ENCODE assay signal across 9 mouse cellular contexts in genomic region chr9:108832390-108833108, GRCm38 (mm10). TPM values are rescaled to one million over a fixed set of nuclear protein-coding genes. Genes with fewer than 3 reads are reported as not detected.
DNase-seq lines count a peak whose midpoint lies in the region; ATAC-seq and TF ChIP-seq lines count a peak whose summit lies in the region.
"Had no signal": no experiment of that assay in that cellular context is flagged by ENCODE, and none has a peak within 500 bp of the region (broad histone marks: within the 10 kb centered on the region; RNA-seq: fewer than 3 reads in every experiment).

No protein-coding gene starts in this region.

- no peak for TF ChIP-seq POLR2A in liver, adult 2 months (IDR thresholded peaks at IDR 0.05; ENCODE audit: extremely low read depth, insufficient read depth, low read length)

- H3K79me2 ChIP-seq in liver, adult 2 months (ENCODE audit: control insufficient read depth, insufficient read depth, low read length) = no peaks in the 10 kb centered on the region

- peaks cover 75% of the 10 kb centered on the region for H3K27me3 ChIP-seq in erythroblast, embryonic 14.5 days (ENCODE audit: control insufficient read depth)
- peaks cover 65% of the 10 kb centered on the region for H3K27me3 ChIP-seq in heart, embryonic 11.5 days (ENCODE audit: control insufficient read depth, insufficient read depth, low read length)
- H3K27me3 ChIP-seq in kidney, embryonic 15.5 days = peaks cover 67% of the 10 kb centered on the region
- H3K27me3 ChIP-seq in liver, adult 2 months (ENCODE audit: control insufficient read depth, insufficient read depth, low read length) = peaks cover 12% of the 10 kb centered on the region

- peaks cover 18% of the 10 kb centered on the region for H3K4me1 ChIP-seq in erythroblast, embryonic 14.5 days (ENCODE audit: control insufficient read depth)
- H3K4me1 ChIP-seq in heart, embryonic 11.5 days (ENCODE audit: control insufficient read depth, insufficient read depth, low read length) = peaks cover 14% of the 10 kb centered on the region
- peaks cover 19% of the 10 kb centered on the region for H3K4me1 ChIP-seq in kidney, embryonic 15.5 days
- H3K4me1 ChIP-seq in liver, adult 2 months (ENCODE audit: control insufficient read depth, insufficient read depth, low read length) = peaks cover 10% of the 10 kb centered on the region; the same call in 1 of the 2 replicates

- H3K4me3 ChIP-seq in erythroblast, embryonic 14.5 days (replicated peaks) = peak overlapping the region; percentile 58
- peak overlapping the region; percentile 58 for H3K4me3 ChIP-seq in heart, embryonic 11.5 days (ENCODE audit: low read depth, low read length)
- peak overlapping the region; percentile 47 for H3K4me3 ChIP-seq in kidney, embryonic 15.5 days (replicated peaks)
- peak overlapping the region; percentile 40; the same call in 1 of the 2 replicates for H3K4me3 ChIP-seq in liver, adult 2 months (ENCODE audit: insufficient read depth, low read depth, low read length)

- H3K4me2 ChIP-seq in heart, embryonic 11.5 days = peak overlapping the region; percentile 99
- peak overlapping the region; percentile 83 for H3K4me2 ChIP-seq in kidney, embryonic 15.5 days

- peak; percentile 96 for ATAC-seq in heart, embryonic 11.5 days (replicated peaks; ENCODE audit: insufficient number of reproducible peaks, low FRiP score, low TSS enrichment)
- ATAC-seq in kidney, embryonic 15.5 days (replicated peaks; ENCODE audit: low FRiP score) = peak; percentile 98

- WGBS in heart, embryonic 11.5 days (ENCODE audit: insufficient replicate concordance) = 8% methylated on average over 46 of the region's 46 CpGs
- WGBS in kidney, embryonic 15.5 days = 4% methylated on average over 46 of the region's 46 CpGs
- 2% methylated on average over 46 of the region's 46 CpGs for WGBS in liver, adult 2 months

- TF ChIP-seq CTCF in liver, adult 2 months (IDR thresholded peaks at IDR 0.05; ENCODE audit: low read depth, low read length) = no peak

- no peaks in the 10 kb centered on the region for H3K36me3 ChIP-seq in erythroblast, embryonic 14.5 days (ENCODE audit: control insufficient read depth)
- no peaks in the 10 kb centered on the region for H3K36me3 ChIP-seq in heart, embryonic 11.5 days (ENCODE audit: control insufficient read depth, insufficient read depth, low read length)
- no peaks in the 10 kb centered on the region for H3K36me3 ChIP-seq in kidney, embryonic 15.5 days
- no peaks in the 10 kb centered on the region for H3K36me3 ChIP-seq in liver, adult 2 months (ENCODE audit: control insufficient read depth, insufficient read depth, low read length)
- H3K36me3 ChIP-seq: G1E had no signal

- no peak overlapping the region for H3K9ac ChIP-seq in heart, embryonic 11.5 days (ENCODE audit: low read depth, low read length)
- H3K9ac ChIP-seq in kidney, embryonic 15.5 days = no peak overlapping the region; the same call in 1 of the 2 replicates
- no peak overlapping the region for H3K9ac ChIP-seq in liver, adult 2 months (ENCODE audit: low read depth, low read length)

- peaks cover 10% of the 10 kb centered on the region; the same call in 1 of the 2 replicates for H3K9me3 ChIP-seq in erythroblast, embryonic 14.5 days (ENCODE audit: control insufficient read depth, low read length)
- H3K9me3 ChIP-seq in heart, embryonic 11.5 days (replicated peaks; ENCODE audit: control insufficient read depth, low read length) = no peaks in the 10 kb centered on the region
- no peaks in the 10 kb centered on the region for H3K9me3 ChIP-seq in kidney, embryonic 15.5 days (replicated peaks)

- DNase-seq in 416B (ENCODE audit: low read depth) = peak; percentile 22
- DNase-seq in brain, adult 2 months (ENCODE audit: low read depth, low spot score) = peak; percentile 91
- peak; percentile 89 for DNase-seq in liver, adult 2 months (ENCODE audit: extremely low read depth, low read depth, low spot score)
- DNase-seq in monocyte, adult 2 months (ENCODE audit: low read depth in 1 of 2, low spot score in 2 of 2) = peak; percentile 80 to 86
- DNase-seq in spleen, postnatal 10 days (ENCODE audit: low spot score in 2 of 2) = peak; percentile 41 to 86

- H3K27ac ChIP-seq in heart, embryonic 11.5 days (ENCODE audit: low read depth, low read length) = no peak overlapping the region
- H3K27ac ChIP-seq in kidney, embryonic 15.5 days = no peak overlapping the region
- H3K27ac ChIP-seq in liver, adult 2 months (replicated peaks; ENCODE audit: insufficient read depth, low read depth, low read length) = no peak overlapping the region

RNA-seq across cellular contexts. Expression of gene Celsr3, which starts 6.4 kb away (rescaled TPM):
- polyA plus RNA-seq in erythroblast, embryonic 14.5 days (2012) = 0.01 TPM in 2 replicates
- polyA plus RNA-seq in heart, embryonic 11.5 days (2014; fragmentation: Nextera tagmentation; extraction: Ambion mirVana) = 0.04 and 0.10 TPM in 2 replicates
- 0.13 and 0.26 TPM in 2 replicates for polyA plus RNA-seq in kidney, embryonic 15.5 days (2015; fragmentation: Nextera tagmentation; extraction: Ambion mirVana)
- total RNA-seq in liver, adult 2 months (2014; rRNA removed) = under 0.01 TPM in 1 of 2 replicates, not detected in the other
- polyA plus RNA-seq in liver, adult 2 months (2012; rRNA removed) = not detected in 2 replicates
- polyA plus RNA-seq: G1E had no signal

RNA-seq across cellular contexts. Expression of gene Slc26a6, which starts 20.5 kb away (rescaled TPM):
- polyA plus RNA-seq in erythroblast, embryonic 14.5 days (2012) = 0.15 and 0.26 TPM in 2 replicates
- 6.3 and 7.0 TPM in 2 replicates for polyA plus RNA-seq in heart, embryonic 11.5 days (2014; fragmentation: Nextera tagmentation; extraction: Ambion mirVana)
- 11.3 and 15.2 TPM in 2 replicates for polyA plus RNA-seq in kidney, embryonic 15.5 days (2015; fragmentation: Nextera tagmentation; extraction: Ambion mirVana)
- 5.5 and 5.6 TPM in 2 replicates for total RNA-seq in liver, adult 2 months (2014; rRNA removed)
- 5.4 and 6.7 TPM in 2 replicates for polyA plus RNA-seq in liver, adult 2 months (2012; rRNA removed)

RNA-seq across cellular contexts. Expression of gene Nckipsd, which starts 24.4 kb away (rescaled TPM):
- 0.14 and 1.5 TPM in 2 replicates for polyA plus RNA-seq in erythroblast, embryonic 14.5 days (2012)
- polyA plus RNA-seq in heart, embryonic 11.5 days (2014; fragmentation: Nextera tagmentation; extraction: Ambion mirVana) = 7.3 and 9.5 TPM in 2 replicates
- polyA plus RNA-seq in kidney, embryonic 15.5 days (2015; fragmentation: Nextera tagmentation; extraction: Ambion mirVana) = 12.0 and 16.3 TPM in 2 replicates
- total RNA-seq in liver, adult 2 months (2014; rRNA removed) = 2.2 and 2.8 TPM in 2 replicates
- 5.8 and 7.7 TPM in 2 replicates for polyA plus RNA-seq in liver, adult 2 months (2012; rRNA removed)

RNA-seq across cellular contexts. Expression of gene Ip6k2, which starts 49.0 kb away (rescaled TPM):
- polyA plus RNA-seq in erythroblast, embryonic 14.5 days (2012) = 5.9 and 7.9 TPM in 2 replicates
- 44.3 and 48.7 TPM in 2 replicates for polyA plus RNA-seq in heart, embryonic 11.5 days (2014; fragmentation: Nextera tagmentation; extraction: Ambion mirVana)
- 96.4 and 106 TPM in 2 replicates for polyA plus RNA-seq in kidney, embryonic 15.5 days (2015; fragmentation: Nextera tagmentation; extraction: Ambion mirVana)
- 78.6 and 87.2 TPM in 2 replicates for total RNA-seq in liver, adult 2 months (2014; rRNA removed)
- polyA plus RNA-seq in liver, adult 2 months (2012; rRNA removed) = 47.1 and 52.8 TPM in 2 replicates

Comparison
In these comparisons a context has a peak if more than half of its experiments do, and no peak if none do; other contexts are left out.
1. DNase-seq: peak in every context shown above with its lines; median percentile 91 in brain, adult 2 months; 89 in liver, adult 2 months; 83 in monocyte, adult 2 months; 64 in spleen, postnatal 10 days; 22 in 416B.